Mouse (Mus musculus): ENCODE measurements around the gene Stn1. TPM values are rescaled to one million over a fixed set of nuclear protein-coding genes. Genes with fewer than 3 reads are reported as not detected.

Stn1 gene
- total RNA-seq, 2 experiments from 2014 or later: 5.9 to 6.3 TPM

DNA sequence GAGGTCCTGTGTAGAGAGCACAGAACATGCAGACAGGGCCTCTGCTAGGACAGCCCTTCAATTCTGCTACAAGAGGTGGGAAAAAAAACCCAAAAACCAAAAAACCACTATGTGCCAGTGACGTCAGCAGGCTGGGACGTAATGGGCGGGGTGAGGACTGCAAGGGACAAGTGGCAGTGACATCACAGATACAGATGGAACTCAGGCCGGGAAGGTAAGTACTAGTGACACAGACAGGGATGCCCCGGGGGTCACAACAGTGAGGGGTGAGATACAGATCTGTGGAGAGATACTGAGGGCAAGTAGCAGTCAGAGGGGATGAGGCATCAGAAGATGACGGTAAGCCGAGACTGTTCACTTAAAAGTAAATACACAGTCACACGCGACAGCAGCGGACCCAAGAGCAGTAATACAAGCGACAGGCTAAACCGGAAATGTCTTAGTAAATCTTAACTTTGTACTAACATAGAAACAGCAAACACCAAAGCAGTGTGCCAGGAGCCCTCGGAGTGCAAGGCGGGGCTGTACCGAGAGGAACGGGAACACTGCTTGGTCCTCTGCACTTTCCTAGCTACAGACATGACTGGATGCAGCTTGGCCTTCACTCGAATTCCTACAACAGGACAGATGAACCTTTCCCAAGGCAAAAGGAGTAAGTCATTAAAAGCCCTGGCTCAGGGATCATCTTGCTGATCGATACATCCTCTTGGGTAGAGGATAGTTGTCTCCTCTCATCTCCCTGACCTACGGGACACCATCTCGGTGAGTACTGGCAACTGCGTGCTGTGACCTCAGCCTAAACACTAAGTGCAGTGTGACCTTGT is 24.3 kb downstream of the Stn1 start:
- no peak for ATAC-seq (replicated peaks; ENCODE audit: low FRiP score, poor library complexity, severe bottlenecking)

- no peak for ATAC-seq (replicated peaks; ENCODE audit: low FRiP score, poor library complexity, severe bottlenecking)
Measured at GRCm38 (mm10) chr19:47511958-47512357, 25.3 kb downstream of the Stn1 start.

DNA sequence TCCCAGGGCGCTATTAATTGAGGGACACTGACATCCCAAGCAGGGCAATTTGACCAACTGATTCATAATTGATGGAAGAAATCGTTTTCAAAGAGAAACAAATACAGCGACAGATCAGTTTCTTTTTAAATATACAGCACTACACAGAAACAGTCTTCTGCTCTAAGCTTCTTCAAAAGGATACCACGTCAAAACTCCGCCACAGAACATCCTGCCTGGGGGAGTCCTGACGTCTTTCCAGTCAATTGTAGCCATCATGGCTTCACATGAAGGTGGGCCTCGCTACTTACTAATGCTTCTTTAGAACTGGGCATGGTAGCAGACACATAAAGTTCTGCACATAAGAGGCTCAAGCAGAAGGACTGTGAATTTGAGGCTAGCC is 26.0 kb downstream of the Stn1 start:
- ATAC-seq (replicated peaks; ENCODE audit: low FRiP score, poor library complexity, severe bottlenecking): no peak

DNA sequence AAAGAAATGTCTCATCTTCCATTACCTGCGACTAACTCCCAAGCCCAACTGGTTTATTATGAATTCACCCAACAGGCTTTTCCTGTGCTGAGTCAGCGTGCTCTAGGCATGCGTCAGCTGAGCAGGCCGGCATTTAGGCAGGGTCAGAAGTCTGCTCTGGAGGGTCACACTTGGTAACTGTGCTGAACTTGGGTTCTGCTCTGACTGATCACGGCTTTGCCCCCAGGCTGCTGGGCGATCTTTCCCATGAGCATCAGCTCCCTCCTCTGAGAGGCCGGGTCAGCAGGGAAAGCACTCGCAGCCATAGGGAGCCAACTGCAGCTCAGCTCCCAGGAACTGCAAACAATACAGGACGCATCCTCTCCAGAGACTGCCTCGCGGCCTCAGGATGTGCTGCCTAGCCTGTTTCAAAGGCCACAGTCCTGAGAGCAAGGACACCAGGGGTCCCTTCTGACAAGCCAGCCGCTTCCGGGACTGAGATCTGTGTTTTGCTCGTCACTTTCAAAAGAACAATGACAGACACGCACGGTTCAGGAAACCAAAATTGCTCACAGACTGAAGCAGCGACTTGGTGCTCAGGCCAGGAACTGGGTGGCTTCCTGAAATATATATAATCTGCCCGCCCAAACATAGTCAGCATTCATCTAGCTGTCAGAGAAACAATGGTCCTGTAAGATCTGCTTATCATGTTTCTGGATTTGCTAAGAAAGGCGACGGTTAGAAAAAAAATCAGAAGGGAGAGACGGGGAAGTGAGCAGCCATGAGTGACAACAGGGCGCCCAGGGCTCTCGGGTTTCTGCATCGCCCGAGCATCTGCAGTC is 26.6 kb downstream of the Stn1 start:
- ATAC-seq (replicated peaks; ENCODE audit: low FRiP score, poor library complexity, severe bottlenecking): peak; percentile 40; the same call in 1 of the 2 replicates

- ATAC-seq (replicated peaks; ENCODE audit: low FRiP score, poor library complexity, severe bottlenecking): no peak
Measured at GRCm38 (mm10) chr19:47510135-47510472, 27.2 kb downstream of the Stn1 start.

DNA sequence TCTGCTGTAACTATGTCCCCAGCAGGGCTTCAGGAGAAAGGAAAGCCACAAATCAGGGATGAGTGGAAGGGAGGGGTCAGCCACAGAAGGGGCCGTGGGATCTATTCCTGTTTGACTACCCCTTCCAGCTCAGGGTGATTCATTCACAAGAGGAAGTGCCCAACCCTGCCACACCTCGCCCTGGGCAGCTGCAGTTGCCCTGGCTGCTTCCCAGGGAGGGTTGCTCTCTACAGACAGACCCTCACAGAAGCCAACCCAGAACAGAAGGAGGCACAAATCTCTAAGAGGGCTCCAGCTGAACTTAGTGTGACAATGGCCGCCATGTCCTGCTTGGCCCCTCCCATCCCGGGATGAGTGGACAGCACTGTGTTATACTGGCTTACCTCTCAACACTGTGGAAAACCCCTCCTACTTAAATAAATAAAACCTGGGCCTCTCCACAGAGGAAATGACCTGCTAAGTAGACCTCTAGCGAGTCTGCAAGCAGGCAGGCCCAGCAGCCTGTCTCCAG is 28.5 kb downstream of the Stn1 start:
- ATAC-seq (replicated peaks; ENCODE audit: low FRiP score, poor library complexity, severe bottlenecking): no peak

DNA sequence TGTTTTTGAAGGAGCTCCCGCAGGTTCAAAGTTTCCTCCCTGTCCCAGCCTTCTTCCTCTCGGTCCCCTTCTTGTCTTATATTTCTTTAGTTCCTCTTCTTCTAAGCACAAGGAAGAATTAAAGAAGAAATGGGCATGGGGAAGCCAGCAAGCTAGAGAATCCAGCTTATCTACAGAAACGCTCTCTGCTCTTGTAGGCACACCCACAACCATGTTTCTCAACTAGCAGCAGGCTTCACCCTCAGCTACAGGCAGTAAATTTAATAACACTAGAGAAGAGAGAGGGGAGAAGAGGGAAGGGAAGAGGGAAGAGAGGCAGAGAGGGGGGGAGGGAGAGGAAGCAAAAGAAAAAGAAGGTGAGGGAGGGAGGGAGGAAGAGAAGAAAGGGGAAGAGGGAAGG is 29.1 kb downstream of the Stn1 start:
- ATAC-seq (replicated peaks; ENCODE audit: low FRiP score, poor library complexity, severe bottlenecking): peak; percentile 59

DNA sequence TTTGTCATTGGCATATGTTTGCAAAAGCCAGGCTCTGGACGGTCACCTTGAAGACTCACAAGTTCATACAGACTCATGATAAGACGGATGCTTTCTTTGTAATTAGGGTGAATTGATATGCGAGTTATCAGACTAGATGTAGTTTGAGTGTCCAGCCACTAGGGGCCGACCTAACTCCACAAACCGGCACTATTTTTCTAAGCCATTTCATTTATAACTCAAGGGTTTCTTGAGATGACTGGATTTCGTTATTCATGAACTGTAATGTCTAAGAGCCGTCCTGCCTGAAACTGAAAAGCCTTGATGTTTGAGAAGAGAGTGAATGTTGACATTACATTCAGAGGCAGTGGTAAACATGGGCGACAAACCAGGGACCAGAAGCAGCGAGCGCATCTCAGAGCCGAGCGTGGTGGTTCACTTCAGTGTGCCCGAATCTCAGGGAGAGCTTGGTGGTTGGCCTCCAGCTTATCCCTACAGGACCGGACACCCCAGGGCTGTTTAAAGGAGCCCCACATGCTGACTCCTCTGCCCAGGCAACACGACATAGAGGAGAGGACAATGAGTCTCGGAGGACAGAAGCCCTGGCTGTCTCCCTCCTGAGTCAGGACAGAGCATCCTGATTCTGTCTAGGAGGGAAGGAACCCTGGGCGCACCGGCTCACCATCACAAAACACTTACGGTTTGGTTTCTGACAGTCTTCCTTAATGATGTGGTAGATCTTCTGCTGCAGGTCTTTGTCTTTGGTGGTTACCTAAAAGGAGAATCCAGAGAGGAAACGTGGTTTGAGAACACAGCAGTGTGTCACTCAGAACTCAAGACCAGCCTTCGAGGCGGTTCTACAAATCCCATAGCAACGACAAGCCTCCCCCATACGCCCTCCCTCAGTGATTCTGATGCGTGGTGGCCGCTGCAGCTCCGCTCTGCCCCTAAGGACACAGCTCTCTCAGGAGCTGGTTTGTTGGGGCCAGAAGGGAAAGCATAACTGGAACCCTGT is 29.9 kb downstream of the Stn1 start:
- peak; percentile 56 for ATAC-seq (replicated peaks; ENCODE audit: low FRiP score, poor library complexity, severe bottlenecking)

DNA sequence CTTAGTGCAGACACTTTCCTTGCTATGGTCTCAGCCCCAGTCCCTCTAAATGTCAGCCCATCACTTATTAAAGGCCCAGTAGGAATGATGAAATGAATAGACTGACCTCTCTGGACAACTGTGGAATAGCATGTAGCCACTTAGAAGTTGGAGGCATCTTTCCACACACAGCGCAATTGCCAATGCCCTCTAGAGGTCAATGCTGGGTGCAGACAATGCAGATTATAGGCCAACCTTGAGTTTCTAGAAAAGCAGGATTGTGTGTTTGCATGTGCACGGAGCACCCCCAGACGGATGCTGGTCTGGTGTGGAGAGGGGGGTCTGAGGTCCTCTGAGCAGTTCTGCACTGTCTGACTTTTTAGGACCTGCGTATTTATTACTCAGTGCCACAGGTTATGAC is 33.7 kb downstream of the Stn1 start:
- no peak for ATAC-seq (replicated peaks; ENCODE audit: low FRiP score, poor library complexity, severe bottlenecking)

- ATAC-seq (replicated peaks; ENCODE audit: low FRiP score, poor library complexity, severe bottlenecking): 0 out of 2 replicates have a peak, but pooled peaks have one; percentile 48
Measured at GRCm38 (mm10) chr19:47502563-47502962, 34.7 kb downstream of the Stn1 start.

- ATAC-seq (replicated peaks; ENCODE audit: low FRiP score, poor library complexity, severe bottlenecking): no peak
Measured at GRCm38 (mm10) chr19:47500389-47501011, 36.8 kb downstream of the Stn1 start.

GRCm38 (mm10) chr19:47499841-47500240 is 37.5 kb downstream of the Stn1 start:
- ATAC-seq (replicated peaks; ENCODE audit: low FRiP score, poor library complexity, severe bottlenecking): no peak

DNA sequence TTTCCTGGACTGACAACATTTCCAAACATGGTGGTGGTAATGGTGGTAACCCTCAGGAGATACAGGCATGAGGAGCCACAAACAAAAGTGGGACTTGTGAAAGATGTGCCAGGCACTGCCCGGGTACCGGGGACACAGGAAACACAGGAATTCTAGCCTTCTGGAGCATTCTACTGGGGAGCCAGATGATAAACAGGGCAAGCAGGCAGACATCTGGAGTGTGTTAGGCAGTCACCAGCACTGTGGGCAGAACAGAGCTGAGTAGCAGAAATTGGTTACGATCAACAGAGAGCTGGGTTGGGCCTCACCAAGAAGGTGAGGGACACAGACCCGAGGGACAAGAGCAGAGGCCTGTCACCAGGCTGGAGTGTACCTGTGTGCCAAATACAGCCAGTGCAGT is 38.4 kb downstream of the Stn1 start:
- ATAC-seq (replicated peaks; ENCODE audit: low FRiP score, poor library complexity, severe bottlenecking): no peak

DNA sequence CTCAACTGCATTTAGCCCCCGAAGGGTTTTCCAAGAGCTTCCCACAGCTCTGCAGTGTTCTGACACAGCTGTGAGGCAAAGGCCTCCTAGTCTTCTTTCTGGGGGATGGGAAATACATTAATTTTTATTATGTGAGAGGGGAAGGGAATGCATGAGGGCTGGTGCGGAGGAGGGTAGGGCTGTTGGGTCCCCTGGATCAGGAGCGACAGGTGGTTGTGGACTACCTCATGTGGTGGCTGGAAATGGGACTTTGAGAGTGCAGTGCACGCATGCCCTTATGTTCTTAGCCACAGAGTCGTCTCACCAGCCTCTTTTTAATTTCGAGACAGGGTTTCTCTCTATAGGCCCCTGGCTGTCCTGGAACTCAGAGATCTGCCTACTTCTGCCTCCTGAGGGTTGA is 39.6 kb downstream of the Stn1 start:
- ATAC-seq (replicated peaks; ENCODE audit: low FRiP score, poor library complexity, severe bottlenecking): no peak

- ATAC-seq (replicated peaks; ENCODE audit: low FRiP score, poor library complexity, severe bottlenecking): no peak
Measured at GRCm38 (mm10) chr19:47497313-47497712, 40.0 kb downstream of the Stn1 start.

DNA sequence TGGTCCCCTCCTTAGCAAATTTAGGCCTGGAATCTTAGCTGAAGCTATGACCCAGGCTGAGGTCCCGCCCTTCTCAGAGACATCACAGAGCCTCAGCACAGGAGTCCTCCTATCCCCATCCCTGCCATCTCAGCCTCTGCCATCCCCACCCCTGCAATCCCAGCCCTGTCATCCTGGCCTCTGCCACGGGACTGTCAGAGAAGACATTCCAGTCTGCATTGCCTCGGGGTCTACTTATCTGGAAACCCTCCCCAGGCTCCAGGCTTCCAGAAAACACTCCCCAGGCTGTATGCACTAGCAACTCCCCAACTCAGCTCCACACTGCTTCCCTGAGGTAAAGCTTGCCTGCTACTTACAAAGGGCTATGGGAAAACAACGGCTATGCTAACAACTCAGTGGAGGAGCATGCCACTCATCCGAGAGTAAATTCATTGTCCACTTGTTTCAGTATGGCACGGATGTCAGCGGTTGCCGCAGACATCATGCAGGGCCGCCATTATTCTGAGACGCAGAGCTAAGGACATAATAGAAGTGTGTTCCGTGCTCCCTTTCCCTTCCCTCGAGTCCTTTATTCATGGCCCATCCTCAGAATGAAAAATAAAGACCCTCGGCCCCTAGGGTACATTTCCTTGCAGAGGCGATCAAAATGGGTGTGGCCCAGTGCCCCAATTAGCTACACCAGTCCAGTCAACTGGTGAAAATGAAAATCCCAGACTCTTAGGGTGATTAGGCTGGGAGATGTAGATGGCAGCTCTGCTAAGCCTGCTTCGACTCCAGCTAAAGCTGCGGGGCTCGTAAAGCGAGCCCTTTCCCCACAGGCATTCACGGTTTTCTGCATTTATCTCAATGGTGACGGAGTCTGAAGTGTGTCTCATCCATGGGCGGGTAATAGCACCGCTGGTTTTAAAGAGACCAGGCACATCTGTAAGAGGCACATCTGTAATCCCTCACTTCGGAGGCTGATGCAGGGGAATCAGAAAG is 44.0 kb downstream of the Stn1 start:
- no peak for ATAC-seq (replicated peaks; ENCODE audit: low FRiP score, poor library complexity, severe bottlenecking)

DNA sequence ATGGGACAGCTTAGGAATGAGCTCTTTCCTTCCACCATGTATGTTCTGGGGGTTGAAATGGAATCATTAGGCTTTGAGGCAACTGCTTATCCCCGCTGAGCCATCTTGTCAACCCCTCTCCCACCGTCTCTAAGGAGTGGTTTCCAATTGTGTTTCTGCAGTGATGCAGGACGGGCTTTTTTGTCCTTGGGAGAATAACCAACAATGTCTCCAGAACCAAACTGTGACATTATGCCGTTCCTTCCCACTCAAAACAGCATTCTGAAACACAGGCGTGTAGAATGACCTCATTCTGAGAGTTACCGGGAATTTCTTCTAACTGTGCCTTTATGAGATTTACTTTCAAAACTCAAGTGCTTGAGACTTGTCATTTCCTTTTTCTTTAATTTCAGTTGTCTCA is 44.9 kb downstream of the Stn1 start:
- ATAC-seq (replicated peaks; ENCODE audit: low FRiP score, poor library complexity, severe bottlenecking): no peak

GRCm38 (mm10) chr19:47491853-47492252 is 45.5 kb downstream of the Stn1 start:
- no peak for ATAC-seq (replicated peaks; ENCODE audit: low FRiP score, poor library complexity, severe bottlenecking)

All from erythroid progenitor cell, adult 5-6 weeks (primary cell).